Mouse (Mus musculus) MN1 (cell line): ENCODE results near the gene Traf3.
A peak's percentile ranks its signal among the peaks of the same experiment; 100 is the strongest.

Source experiments
- DNase-seq: peaks from one replicate; pipeline ENCODE4 v3.0.0-alpha.2; 2016; ENCODE audit warnings: low spot score

Traf3 gene

DNA sequence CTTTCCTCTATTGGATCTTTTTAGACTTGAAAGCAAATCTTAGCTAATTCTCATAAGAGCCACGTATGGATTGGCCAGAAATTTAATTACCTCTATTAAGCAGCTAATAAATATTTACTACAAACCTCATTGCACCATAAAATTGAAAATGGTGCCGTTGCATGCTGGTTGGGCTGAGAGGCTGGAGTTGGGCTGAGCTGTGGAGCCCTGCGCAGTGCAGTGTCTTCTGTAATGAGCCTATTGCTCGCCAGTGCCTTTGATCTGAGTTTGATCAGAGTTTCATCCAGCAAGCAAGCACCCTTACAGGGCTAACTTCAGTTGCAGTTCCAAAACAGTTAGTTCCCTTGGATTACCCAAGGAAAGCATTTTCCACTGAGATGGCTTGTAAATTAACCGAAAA, 12.2 kb upstream of the Traf3 start:
- DNase-seq: no peak

DNA sequence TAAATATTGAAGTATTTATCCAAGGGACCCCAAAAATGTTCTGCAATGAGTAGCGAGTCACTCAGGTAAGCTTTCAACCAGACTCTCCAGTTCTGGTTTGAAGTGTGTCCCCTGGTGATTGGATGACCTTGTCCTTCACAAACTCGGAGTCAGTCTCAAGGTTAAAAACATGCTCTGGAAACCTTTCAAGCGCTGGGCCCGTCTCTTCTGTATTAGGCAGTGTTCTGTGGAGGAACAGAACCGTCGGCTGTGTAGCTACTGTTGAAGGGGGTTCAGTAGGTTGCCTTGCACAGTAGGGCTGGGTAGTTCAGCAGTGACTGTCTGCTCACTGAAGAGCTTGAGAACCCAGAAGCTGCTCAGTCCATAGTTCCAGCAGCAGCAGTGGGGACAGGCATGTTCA, 11.5 kb upstream of the Traf3 start:
- DNase-seq: no peak

DNA sequence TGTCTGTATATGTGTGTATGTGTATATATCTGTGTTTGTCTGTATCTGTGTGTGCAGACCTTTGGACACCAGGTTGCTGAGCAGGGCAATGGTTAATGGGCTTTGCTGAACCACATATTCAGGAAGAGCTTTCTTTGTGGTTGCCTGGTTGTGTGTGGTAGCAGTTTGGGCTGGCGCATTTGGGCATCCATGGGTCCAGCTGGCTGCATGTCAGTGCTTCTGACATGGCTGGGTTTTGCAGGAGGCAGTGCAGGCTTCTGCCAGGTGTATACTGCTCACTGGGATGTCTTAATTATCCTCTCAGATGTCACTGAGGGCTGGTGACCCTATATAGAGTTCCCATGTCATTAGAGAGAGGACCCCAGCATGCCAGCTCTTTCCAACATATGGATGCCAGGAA, 10.4 kb upstream of the Traf3 start:
- no peak for DNase-seq

DNA sequence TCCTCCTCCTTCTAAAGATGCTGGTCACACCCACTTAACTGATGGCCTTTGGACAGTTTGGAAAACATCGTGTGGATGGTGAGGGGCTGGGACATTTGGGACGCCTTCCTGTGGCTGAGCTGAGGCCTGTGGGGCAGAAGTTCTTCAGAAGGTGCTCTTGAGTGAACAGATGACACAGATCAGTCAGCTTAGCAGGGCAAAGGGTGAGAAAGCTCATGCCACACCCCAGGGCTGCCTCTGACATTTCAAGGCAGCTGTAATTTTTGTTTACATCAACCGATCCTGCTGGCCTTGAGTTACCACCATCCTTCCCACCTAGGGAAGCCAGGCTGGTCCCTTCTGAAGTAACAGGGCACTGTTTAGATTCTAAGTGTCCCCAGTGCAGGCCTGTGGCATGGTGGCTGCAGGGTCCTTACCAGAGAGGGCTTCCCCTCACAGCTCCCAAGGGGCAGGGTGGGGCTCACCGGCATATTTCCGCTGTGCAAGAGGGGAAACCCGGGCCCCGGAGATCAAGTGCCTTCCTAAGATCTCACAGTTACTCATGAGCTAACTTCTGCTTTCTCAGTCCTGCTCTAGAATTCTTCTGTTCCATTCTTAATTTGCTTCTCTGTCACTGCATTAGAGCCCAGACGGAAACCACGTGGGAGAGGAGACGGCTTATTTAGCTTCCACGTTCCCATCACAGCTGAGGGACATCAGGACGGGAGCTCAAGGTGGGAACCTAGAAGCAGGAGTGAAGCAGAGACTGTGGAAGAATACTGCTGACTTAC, 6.3 kb upstream of the Traf3 start:
- DNase-seq: no peak

DNA sequence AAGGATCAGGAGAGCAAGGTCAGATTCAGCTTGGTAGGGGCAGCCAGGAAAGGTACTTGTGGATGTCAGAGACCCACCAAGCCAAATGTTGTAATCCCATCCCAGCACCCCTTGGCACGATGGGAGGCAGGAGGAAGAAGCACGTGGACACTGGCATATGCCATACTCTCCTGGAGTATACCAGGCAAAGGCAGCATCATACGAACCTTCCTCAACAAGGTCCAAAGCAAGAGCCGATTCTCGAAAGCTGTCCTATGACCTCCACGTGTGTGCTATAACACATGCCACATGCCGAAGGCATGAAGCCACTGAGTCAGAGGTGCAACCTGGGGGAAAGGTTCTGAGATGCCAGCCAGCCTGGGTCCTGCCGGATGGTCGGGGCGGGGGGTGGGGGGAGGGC, 5.3 kb upstream of the Traf3 start:
- DNase-seq: no peak

DNA sequence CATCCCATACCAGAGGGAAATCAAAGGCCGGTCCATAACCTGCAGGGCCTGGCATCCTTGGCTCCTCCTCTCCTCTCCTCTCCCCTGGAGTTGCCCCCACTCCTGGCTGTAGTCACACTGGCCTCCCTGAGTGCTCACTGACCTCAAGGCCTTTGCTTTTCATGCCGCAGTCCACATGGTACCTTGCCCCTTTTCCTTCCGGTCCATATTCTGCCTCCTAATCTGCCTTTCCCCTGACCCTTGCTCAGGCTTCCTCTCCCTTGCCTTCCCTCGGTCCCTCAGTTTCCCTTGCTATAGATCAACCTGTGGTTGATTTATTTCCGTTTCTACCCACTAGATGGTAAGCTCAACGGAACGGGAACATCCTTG, 4.2 kb upstream of the Traf3 start:
- no peak for DNase-seq

DNA sequence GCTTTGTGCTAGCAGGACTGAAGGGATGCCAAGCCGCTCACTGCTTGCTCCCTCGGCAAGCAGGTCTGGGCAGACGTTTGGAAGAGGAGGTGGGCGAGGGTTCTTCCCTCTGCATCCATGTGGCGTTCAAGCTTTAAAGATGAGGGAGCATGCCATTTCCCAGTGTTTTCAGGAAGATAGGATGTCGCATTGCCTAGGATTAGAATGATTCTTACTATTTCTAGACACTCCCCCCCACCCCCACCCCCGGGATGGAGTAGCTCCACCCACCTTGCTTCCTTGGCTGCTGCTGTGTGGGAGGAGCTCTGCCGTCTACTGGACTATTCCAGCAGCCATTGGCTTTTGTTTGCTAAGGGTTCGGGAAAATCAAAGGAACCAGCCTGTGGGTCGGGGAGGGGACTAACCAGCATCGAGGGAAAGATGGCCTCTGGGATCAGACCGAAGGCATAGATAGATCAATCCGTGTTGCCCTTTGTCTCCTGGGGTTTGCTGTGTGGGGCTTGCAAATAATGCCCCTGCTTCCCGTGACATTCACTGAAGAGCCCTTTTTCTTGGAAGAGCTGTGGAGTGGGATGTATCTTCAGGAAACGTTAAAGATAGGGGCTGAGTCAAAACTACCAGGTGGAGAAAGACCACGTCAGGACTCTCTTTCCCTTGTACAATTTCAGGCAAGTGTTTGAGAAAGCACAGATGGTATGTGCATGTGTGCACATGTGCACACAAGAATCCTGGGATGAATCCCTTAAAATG, 3.7 kb upstream of the Traf3 start:
- DNase-seq: peak; percentile 70

DNA sequence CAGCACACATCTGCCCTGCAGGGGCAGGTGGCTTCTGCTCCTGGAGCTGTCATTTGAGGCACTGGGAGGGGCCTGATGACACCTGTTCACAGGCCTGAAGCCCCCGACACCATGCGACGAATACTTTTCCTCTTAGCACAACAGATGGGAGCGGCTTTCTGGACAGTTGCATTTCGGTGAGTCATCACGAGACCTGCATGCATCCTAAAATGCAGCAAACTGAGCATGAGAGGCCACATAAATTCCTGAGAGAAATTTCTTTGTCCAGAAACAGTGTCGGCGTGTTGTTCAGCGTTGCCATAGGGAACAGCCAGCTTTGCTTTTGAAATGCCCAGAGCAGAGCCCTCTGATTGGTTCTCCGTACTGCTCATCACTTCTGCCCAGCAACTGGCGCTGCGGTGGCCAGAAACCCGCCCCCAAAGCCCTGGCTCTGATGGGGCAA, 1.8 kb upstream of the Traf3 start:
- DNase-seq: peak; percentile 89

DNA sequence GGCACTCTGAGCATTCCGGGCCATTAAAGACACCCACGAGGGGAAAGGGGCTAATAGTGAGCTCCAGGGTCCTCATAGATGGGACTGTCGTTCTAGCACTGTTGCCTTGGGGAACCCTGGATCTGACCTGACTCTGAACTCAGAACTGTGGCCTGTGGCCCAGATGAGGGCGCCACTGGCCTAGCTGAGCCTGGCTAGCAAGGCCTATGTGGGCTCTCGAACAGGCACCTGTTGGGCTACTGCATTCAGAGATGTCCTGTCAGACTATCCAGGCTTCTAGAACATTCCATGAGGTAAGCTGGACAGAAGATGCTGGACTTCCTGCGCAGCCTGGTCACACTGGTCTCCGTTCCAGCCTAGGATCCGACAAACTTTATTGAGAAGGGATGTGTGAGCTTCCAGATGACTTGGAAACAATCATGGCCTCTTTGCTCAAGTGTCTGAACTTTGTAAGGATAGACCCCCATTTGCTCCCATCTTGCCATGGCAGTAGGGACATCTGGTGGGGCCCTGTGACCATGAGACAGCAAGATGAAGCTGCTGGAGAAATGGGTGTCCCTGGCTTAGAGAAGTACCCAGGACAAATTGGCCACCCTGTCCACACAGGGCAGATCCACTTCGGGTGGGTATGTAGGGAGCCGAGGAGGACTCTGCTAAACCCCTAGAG, 891 bp upstream of the Traf3 start:
- peak; percentile 61 for DNase-seq

DNA sequence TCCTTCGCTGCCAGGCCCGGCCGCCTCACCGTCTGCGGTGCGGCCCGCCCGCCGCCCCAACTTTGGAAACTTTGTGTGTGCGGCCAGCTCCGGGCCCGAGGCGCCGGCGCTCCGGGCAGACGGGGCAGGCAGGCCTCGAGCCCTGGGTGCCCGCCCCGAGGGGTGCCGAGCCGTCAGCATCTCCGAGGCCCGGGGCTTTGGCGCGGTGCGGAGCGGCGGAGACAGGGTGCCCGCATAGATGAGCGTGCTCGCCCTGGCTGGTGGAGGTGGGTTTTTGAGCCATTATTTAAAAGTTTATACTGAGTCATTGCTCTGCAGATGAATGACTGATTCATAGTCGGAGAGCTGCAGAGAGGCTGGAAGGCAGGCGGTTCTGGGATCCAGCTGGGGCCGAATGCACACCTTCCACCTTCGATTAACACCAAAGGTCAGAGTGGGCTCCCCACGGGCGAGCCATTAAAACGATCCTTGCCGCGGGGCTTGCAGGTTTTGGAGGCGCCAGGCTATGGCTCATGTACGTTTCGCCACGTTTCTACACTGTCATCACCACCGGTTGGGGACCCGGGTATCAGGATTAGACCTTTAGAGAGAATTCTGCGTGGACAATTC, 615 bp downstream of the Traf3 start:
- peak; percentile 15 for DNase-seq

DNA sequence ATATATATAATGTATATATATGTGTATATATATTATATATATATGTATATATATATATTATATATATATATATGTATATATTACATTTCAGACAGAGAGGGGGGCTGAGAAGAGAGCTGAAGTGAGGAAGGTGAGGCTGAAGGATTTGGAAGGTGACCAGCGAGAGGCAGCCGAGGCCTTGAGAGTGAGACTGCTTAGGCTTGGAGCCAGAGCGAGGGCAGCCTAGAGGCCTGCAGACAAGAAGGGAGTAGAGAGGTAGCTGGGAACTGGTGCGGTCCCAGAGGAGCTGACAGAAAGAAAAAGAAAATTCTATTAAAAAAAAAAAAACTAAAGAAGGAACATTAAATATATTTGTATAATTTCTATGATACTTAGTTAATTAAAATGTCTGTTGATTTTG, 2.7 kb downstream of the Traf3 start:
- no peak for DNase-seq

DNA sequence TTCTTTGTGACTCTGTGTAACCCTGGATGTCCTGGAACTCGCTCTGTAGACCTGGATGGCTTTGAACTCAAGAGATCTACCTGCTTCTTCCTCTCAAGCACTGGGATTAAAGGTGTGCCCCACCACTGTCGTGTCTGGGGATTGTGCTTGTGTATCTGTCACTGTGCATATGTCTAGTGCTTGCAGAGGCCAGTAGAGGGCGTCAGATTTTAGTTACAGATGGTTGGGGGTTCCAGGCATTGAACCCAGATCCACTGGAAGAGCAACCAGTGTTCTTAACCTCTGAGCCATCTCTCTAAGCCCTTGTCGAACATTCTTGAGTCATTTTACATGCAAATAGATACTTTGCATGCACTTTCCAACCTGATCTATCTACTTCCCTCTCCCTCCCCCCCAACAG, 12.6 kb downstream of the Traf3 start:
- DNase-seq: no peak

DNA sequence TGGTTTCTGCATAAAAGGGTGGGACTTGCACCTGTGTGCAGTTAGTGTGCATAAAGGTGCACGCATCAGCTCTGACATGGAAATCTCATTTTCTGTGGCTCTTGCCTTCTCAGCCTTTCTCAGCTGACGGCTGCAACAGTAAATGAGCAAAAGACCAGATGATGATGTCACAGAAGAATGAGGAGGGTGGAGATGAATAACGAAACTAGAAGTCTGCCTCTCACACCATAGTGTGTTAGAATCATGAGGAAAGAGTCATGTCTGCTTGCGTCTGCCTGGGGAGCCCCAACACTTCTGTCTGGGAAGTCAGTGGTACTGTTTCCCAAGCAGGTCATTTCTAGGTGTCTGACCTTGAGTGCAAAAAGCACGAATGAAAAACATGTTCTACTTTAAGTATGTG, 15.7 kb downstream of the Traf3 start:
- DNase-seq: no peak

DNA sequence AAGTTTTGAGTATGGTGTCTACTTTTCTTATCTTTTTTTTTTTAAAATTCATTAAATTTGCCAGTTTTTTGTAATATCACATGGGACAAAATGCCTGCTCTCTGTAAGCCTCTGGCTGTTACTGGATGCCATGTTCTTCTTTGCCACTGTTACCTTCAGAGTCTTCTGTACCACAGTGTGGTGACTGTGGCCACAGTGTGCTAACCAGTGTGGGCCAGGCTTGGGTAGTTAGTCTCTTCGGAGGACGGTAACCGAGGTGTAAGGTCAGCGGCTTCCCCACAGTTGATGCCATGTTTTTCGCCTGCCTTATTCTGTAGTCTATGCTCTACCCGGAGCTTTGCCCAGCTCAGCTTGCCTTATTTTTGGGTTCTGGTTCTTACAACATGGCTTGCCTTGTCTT, 16.2 kb downstream of the Traf3 start:
- DNase-seq: no peak

DNA sequence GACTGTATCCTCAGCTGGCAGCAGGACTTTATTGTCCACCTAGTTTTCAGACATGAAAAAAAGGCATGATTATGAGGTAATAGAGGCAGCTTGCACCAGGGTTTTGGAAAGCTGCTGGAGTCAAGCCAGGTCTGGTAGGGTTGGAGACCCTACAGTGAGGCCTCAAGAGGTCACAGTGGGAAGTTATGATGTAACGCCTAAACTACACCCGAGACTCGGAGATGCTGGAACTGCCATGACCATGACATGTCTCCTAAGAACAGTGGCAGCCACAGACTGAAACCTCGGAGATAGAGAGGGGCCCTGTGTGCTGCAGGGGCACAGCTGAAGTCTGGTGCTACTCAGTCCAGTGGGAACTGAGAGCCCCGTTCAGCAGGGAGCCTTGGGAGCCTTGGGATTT, 18.3 kb downstream of the Traf3 start, which contains the start of gene 4930595D18Rik:
TSS of gene 4930595D18Rik (minus strand) at position 16 of the 400 bp plus-strand sequence.
- DNase-seq: no peak

DNA sequence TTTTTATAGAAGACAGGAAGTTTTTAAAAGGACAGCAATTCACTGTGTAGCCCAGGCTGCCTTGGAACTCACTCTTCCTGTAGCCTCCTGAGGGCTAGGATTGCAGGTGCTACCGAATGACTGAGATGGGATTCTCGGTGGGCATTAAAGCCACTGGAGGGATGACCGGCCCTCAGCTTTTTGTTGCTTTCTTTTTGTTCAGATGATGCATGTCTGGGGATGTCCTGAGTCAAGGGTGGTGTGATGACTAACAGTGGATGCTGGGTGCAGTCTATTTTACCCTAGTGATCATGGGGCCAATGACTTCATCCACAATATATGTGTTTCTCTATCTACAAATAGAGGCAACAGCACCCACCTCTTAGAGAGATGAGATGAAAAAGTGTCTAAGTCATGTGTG, 20.8 kb downstream of the Traf3 start:
- DNase-seq: no peak

DNA sequence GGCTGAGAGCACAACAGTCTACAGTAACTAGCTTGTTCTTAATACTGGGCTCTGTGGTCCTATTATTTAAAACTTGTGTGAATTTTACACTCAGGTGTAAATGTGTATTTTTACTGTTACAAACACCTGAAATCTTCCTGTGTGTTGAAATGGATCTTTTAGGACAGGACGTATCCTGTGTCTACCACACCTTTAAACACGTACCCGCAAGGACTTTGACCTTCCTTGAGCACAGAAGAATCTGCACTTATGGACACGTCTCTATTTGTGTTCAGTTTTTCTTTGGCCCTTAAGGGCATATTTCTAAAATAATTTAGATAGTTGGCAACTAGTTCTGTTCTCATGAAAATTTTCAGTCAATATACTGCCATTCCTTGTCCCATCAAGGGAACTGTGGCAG, 22.1 kb downstream of the Traf3 start:
- no peak for DNase-seq

DNA sequence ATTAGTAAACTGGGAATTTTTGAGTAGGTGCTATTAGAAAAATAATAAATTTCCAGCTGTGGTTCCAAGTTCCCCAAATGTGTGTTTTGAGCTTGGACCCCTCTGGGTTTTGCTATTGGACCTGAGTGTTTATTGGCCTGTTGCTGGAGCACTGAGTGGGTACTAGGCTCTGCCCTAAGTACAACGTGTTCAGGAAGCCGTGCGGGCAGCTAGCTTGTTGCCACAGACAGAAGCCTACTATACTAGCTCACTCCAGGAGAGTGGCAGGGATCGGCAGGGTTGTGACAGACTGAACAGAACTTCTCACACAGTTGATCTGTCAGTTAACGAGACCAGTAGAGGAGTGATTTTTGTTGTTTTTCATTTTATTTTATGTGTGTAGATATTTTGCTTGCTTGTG, 24.2 kb downstream of the Traf3 start:
- DNase-seq: no peak

DNA sequence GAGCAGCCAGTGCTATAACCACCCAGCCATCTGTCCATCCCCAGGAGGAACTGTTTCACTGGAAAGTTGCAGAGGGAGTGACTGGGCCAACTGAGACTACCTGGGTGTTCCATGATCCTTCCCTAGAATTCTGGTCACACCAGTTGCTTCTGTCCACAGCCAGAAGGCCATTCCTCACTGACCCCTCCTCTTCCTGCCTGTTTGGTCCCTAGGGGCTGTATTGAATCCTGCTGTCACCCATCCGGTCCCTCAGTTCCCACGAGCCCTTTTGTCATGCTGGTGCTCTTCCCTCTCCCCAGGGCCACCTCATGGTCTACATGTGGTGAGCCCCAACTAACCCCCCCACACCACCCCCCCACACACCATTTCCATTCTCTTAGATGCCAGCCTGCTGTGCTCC, 24.7 kb downstream of the Traf3 start:
- DNase-seq: no peak

DNA sequence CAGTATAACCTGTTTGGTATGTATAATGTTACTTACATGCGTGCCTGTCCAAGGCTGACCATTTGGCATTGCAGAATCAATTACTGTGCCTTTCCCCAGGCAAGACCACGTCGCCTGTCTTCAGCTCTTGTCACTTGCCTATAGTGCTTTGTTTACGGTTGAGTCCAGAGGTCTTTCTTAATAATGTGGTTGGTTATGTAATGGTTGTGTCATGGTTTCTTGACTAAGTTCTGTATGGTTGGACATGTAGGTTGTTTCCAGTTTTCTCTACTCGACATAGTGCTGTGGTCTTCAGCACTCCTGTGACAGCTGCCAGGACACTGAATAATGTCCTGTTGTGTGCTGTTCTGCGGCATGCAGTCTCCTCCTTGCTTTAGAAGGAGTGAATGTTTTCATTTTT, 26.6 kb downstream of the Traf3 start:
- no peak for DNase-seq

DNA sequence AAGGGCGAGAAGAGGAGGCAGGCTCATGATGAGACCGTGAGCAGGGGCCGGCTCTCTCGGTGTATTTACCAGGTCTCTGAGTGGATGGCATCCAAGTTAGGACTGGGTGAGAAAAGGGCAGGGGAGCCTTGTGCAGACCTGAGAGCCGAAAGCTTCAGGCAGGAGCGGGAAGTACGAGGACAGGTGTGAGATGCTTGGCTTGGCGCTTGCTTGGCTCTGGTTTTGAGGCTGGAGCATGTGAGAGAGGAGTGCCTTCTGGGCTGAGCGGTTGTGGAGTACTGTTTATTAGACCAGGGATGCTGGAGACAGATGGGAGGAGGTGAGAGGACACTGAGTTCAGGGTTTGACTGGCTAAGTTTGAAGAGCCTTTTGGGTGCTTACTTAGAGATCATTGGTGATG, 27.2 kb downstream of the Traf3 start:
- no peak for DNase-seq

DNA sequence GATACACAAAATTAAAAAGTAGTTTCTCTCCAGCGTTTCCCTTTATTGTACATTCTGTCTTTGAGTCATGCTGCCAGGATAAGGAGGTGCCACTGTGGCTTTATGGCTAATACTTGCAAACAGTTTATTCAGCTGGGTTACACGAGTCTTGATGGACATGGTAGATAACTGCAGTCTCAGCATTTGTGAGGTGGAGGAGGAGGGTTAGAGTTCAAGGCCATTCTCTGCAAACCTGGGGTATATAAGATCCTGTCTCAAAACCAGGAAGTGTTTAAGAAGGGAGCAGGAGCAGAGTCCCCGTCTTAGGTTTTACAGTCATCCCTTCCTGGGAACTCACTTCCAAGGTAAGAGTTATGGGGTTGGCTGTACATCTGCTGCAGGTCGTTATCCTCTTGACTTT, 30.4 kb downstream of the Traf3 start:
- no peak for DNase-seq

DNA sequence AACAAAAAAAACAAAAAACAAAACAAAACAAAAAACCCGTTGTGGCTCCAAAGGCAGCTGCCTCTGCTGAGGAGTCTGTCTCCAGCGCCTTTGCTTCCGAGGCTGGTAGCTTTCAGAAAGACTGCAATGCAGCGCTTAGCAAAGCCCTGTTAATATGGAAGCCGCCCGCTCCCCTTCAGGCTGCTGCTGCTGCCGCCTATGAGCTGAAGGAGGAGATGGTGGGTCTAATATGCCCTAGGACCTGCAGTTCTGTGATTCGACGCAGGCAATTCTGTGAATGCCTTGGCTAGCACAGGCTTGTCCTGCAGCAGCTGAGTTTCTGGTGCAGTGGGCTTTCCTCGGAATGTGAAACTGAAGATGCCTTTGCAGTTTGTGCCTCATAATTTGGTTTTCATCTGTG, 36.9 kb downstream of the Traf3 start:
- DNase-seq: no peak
